Mouse (Mus musculus): ENCODE results near the gene Nt5c1a.
"Not testable (repeated sequence)": the region's sequence is repeated elsewhere in the genome, so short reads cannot be mapped to it uniquely, and the experiment has no call there.

Gene Nt5c1a

DNA sequence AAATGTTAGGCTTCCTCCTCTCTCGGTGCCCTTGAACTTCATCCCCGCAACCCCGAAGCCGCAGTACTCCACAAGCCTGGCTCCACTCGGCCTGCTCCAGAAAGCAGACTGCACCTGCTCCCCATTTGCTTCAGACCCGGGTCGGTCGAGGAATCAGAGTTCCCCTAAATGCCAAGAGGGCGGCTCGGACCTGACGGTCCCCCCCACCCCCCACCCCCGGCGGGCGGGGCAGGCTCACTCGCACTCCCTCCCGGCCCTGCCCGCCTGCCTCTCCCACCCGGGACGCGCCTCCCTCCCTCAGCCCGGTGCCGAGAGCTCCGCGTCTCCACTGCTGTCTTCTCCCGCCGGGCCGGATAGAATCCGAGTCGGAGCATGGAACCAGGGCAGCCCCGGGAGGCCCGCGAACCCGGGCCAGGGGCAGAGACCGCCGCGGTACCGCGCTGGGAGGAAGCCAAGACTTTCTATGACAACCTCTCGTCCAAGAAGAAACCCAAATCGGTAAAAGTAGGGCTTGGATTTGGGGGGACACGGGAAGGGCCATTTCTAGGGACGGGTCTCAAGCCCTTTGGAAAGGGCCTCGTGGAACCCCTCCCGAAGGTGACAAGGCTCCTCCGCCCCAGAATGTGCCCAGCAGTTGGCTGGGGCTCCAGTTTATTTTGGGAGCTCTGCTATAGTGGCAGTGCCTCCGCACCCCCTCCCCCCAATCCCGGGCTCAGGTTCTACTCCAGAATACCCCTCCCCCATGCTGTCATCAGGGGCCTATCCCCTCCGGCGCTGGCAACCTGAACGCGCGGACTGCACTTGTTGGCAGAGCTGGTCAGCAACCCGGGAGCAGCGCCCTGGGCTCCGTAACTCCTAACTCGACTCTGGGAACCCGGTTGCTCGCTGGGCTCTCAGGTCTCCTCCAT, at the start of gene Nt5c1a:
TSS of gene Nt5c1a (plus strand) at position 319 of the 908 bp plus-strand sequence.
- DNase-seq (ENCODE audit: low read depth), result no peak

DNA sequence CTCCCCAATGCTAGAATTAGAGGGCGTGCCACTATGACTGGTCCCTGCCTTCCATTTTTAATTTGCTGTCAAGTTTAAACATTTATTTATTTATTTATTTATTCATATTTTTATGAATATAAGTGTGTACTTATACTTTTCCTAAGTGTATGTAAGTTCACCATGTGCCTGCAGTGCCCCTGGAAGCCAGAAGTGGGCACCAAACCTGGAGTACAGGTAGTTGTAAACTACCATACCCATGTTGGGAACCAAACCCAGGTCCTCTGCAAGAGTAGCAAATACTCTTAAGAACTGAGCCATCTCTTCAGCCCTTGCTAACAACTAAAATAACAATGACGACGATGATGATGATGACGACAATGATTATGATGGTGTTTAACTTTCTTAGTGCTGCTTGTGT, 49.3 kb upstream of the Nt5c1a start:
- DNase-seq (ENCODE audit: low read depth), result no peak

DNA sequence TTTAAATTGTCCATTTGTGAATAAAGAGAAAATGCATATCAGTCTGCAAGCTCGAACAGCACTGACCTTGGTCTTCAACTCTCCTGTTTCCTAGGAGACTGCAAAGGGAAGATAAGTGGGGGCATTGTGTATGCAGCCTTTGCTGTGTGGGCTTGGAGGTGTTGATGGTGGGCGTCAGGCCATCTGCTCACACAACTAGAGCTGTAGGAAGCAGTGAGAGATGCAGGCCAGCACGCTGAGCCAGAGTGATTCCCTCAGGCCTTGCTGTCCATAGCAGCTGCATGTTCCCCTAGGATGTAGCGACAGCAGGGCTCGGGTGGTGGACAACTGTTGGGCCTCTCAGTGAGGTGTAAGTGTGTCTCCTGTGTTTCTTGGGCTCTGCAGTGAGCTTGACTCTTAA, 48.3 kb upstream of the Nt5c1a start:
- DNase-seq (ENCODE audit: low read depth), result no peak

DNA sequence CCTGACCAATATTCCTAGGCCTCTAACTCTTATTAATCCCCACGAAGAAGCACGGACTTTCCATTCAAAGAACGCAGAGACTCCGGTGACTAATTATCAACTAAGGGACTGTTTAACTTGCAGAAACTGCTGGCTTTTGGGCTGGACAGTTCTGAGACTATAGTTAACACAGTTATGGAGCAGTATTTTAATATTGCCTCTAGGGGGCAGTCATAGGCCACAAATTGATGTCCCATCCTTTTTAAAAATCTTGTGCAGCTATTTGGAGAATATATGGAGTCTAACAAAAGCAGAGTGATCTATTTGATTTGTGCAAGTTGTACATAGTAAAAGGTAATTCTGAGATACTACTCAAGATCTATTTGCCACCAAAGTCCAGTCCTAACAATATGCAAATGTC, 46.3 kb upstream of the Nt5c1a start:
- peak; percentile 51 for DNase-seq (ENCODE audit: low read depth)

DNA sequence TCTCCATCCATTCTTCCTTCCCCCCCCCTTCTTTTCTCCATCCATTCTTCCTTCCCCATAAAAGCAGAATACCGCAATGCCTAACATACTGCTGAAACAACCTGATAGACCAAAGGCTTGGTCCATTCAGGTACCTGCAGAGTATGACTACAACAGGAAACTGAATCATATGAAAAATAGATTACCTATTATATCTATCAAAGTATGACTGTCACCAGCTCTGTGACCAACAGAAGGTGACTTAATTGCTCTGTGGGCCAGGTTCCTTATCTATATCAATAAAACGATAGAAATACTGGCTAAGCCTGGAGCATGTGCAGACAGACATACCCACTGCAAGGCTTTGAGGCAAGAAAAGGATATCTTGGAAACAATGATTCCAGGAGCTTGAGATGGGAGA, 45.9 kb upstream of the Nt5c1a start:
- DNase-seq (ENCODE audit: low read depth), result no peak

- DNase-seq (ENCODE audit: low read depth), result no peak
Measured at GRCm38 (mm10) chr4:123155840-123156239, 45.5 kb upstream of the Nt5c1a start.

GRCm38 (mm10) chr4:123160571-123160970, 40.7 kb upstream of the Nt5c1a start:
- no peak for DNase-seq (ENCODE audit: low read depth)

DNA sequence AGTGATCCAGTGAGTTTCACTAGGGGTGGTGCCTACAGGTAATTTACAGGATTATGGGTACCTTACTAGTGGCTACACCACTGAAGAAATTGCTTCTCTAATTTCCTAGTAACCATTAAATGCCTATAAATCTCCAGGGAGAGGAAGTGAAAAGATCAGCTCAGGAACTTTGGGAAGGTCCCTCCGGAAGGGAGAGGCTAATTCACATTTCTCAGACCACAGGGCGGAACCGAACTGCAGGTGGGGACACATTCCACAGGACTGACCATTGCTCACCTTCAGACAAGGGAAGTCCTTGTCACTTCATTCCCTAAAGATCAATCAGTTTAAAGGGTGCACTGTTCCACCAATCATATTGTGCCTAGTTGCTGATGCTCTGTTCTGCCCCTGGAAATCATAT, 40.1 kb upstream of the Nt5c1a start:
- DNase-seq (ENCODE audit: low read depth), result not testable (repeated sequence)

- no peak for DNase-seq (ENCODE audit: low read depth)
Measured at GRCm38 (mm10) chr4:123162305-123162917, 38.9 kb upstream of the Nt5c1a start.

DNA sequence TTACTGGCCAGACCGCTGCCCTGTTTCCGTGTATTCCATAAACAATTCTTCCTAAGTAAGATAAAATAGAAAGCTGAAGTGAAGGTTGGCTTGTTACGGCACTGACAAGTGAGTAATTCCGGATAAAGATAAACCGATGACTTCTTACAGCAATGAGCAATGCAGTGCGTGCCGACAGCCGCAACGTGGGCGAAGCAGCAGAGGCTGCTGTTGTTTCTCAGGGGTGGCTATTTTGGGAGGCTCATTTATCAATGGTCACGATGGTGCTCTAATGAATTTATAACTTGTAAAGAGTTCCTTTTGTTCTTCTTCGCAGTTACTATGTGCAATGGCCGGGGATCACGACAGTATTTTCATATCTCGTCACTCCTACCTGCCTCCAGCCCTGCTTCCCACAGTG, 37.1 kb upstream of the Nt5c1a start:
- DNase-seq (ENCODE audit: low read depth), result no peak

DNA sequence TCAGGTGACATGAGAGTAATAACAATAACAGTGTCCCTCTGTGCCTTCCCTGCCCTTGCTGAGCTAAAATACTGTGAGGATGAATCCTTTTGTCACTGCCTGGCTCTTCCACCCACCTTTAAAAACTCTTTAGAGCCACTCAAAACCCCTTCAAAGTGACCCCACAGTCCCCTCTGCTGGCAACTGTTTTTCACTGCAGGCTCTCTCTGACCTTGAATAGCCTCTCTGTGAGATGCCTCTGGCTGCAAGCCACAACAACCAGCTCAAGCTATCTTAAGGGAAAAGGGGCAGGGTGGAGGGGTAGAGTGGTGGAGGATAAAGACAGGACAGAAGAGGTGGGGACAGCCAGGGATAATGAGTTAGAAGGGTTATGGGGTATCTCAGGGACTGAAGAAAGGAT, 29.5 kb upstream of the Nt5c1a start:
- DNase-seq (ENCODE audit: low read depth), result no peak

DNA sequence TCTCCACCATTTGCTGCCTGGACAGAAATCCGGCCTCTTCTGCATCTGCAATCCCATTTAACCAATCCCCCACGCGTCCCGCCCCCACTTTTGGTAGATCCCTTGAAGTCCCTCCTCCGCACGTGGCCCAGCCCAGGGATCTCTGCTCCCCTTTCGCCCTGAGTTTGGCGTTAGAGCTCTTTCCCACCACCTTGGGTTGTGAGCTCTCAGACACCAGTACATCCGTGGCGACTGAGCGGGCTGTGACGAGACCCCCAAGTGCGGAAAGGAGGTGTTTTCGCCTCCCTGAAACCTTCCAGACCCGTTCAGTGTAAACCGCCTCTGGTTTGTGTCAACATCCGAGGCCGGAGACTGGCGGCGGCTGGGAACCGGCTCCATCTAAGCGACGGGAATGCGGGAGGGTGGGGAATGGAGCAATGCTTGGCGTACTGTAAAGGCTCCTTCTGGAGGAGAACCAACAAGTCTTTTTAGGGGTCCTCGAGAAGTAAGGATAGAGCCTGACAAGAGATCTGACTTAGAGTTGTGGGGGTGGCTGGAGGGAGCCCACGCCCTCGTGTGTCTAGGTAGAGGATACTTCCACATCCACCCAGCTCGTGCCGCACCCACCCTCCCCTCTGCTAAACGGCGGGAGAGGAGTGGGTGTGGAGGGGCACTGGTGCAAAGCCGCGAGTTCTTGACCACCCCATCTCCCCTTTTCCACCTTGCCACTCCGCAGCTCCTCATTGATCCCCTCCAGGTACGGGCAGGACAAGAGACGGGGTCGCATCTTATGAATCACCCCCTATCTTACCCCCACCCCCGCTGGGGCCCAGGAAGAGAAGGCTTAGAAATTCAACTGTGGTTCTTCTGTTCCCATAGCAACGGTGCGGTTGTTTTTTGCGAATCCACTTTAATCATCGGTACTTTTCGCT, 18.7 kb upstream of the Nt5c1a start, which contains the start of gene Hpcal4:
TSS of gene Hpcal4 (plus strand) at position 900 of the 911 bp plus-strand sequence.
- no peak for DNase-seq (ENCODE audit: low read depth)

DNA sequence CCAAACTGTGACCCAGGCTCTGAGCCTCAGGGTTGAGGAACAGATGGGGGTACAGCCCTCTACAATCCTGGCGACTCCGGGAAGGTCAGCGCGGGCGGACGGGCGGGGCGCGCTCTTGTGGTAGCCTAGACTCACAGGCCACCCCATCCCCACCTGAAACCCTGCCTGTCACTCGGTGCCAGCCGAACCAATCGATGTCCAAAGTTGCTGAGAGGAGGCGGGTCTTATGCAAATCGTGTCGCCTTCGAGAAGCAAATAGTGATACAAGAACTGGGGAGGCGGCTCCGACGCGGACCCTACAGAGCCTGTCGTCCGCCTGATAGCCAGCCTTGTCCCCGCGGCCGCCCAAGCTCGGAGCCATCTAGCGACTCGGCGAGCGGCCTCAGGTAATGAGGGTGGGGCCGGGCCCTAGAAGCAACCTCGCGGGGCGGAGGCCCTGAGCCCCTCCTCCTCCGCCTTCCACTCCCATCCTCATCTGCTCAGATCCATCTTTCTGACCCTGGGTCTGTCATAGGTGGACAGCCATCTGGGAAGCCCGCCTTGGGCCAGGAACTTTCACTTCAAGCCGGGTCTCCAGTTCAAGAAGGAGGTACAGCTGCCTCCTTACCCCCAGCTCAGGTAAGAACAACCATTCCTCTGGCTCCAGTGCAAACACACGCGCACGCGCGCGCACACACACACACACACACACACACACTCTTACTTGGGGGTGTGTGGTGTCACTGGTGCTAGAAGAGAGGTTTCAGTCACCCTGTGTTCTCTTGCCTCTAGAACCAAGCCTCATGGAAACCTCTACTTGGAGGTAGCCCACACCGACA, 17.9 kb upstream of the Nt5c1a start:
- no peak for DNase-seq (ENCODE audit: low read depth)

- DNase-seq (ENCODE audit: low read depth), result no peak
Measured at GRCm38 (mm10) chr4:123184816-123185215, 16.5 kb upstream of the Nt5c1a start.

- no peak for DNase-seq (ENCODE audit: low read depth)
Measured at GRCm38 (mm10) chr4:123192336-123192735, 9.0 kb upstream of the Nt5c1a start.

GRCm38 (mm10) chr4:123193791-123194190, 7.5 kb upstream of the Nt5c1a start:
- DNase-seq (ENCODE audit: low read depth), result no peak

DNA sequence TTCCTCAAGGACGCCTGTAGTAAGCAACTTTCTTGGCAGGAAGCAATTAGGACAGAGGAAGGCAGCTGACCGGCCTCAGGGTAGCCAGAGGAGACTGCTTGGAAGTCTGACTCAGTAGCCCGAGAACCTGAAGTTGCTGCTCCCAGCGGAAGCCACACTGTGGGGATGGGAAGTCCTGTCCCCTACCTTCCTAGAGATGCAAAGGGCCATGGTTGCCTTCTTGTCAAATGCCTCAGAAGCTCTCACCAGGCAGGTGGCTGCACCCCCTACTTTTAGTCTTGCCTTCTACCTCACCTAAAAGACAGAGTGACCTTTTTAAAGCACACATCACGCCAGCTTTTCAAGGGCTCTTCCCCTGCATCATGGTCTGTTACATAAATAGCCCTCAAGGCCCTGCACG, 4.6 kb upstream of the Nt5c1a start:
- DNase-seq (ENCODE audit: low read depth), result no peak

GRCm38 (mm10) chr4:123200771-123201185, 526 bp upstream of the Nt5c1a start:
- peak; percentile 33 for DNase-seq (ENCODE audit: low read depth)

DNA sequence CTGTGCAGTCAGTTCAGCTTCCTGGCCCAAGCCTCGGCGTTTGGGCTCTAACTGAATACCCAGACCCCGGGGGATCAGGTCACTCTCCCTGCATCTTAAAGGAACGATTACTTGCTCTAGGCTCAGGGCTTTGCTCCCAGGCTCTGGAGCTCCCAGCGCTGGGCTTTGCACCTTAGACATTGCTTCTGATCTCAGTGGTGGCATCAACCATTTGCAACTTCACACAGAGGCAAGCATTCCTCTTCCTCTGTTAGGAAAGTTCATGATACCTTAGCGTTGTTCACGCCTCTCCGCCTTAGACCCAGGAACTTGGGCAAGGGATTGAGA, 753 bp downstream of the Nt5c1a start:
- DNase-seq (ENCODE audit: low read depth), result no peak

DNA sequence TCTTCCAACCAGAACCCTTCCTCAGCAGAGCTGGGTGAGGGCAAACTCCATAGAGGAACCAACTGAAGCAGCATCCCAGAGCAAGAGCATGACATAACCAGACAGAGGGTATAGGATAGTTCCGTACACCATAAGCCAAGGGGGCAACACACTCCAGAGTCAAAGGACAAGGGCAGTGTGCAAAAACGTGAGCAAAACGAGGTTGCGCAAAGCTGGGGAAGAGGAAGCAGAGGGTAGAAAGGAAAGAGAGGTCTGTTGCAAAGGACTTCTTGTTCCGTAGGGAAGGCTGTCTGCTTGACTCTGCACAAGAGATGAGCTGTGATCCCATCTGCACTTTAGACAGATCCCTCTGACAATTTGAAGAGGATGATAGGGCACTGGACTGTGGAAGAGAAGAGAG, 6.0 kb downstream of the Nt5c1a start:
- no peak for DNase-seq (ENCODE audit: low read depth)

- no peak for DNase-seq (ENCODE audit: low read depth)
Measured at GRCm38 (mm10) chr4:123210996-123211395, 9.7 kb downstream of the Nt5c1a start.

GRCm38 (mm10) chr4:123211453-123211852, 10.1 kb downstream of the Nt5c1a start:
- DNase-seq (ENCODE audit: low read depth), result no peak
